Mouse (Mus musculus) duodenum, adult 2 months (tissue): ENCODE data around the gene Exoc2. TPM values are rescaled to one million over a fixed set of nuclear protein-coding genes. Genes with fewer than 3 reads are reported as not detected.

Experiments
- polyA plus RNA-seq: library from polyadenylated mRNA; depleted of rRNA; stranded (reverse); fragments of >200 nt; gene quantifications from 2 replicates; pipeline ENCODE4 v1.2.3, GENCODE M21; 2012; ENCODE audit warnings: low replicate concordance; rRNA removed

Gene Exoc2
- polyA plus RNA-seq, result 2.3 and 2.5 TPM in 2 replicates

DNA sequence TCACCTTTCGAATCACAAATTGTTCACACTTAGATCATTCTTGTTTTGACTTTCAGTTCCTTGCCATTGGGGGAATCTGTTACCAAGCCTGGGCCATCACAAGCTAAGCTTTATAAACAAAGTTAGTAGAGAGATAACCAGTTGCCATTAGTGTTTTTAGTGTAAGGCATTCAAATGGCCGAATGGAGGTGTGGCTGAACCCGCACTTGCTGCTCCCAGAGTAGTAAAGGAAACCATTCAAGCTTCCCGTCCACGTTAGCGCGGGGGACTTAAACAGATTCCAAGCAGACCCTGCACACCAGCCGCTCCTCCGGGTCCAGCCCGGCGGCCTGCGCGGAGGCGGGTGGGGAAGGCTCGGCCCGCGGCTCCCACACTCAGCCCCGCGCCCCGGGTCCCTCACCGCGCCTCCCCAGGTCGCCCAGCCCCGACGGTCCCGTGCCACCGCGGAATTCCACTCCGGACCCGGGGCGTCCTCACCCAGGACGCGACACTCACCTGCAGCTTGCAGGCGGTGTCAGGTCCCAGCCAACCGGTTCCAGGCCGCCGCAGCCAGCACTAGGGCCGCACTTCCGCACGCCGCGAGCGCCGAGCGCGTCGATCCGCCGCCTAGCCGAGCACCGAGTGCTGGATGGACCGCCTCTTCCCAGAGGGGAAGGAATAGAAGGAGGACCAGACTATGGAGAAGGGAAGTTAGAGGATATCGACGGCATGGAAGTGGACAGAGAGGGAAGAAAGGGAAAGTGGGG, at the start of gene Exoc2, which contains the start of gene Gm5447:
Gene Exoc2, minus strand, starts transcription at position 593 of the 746 bp plus-strand sequence.
Gene Gm5447, plus strand, starts transcription at position 704 of the 746 bp plus-strand sequence.

DNA sequence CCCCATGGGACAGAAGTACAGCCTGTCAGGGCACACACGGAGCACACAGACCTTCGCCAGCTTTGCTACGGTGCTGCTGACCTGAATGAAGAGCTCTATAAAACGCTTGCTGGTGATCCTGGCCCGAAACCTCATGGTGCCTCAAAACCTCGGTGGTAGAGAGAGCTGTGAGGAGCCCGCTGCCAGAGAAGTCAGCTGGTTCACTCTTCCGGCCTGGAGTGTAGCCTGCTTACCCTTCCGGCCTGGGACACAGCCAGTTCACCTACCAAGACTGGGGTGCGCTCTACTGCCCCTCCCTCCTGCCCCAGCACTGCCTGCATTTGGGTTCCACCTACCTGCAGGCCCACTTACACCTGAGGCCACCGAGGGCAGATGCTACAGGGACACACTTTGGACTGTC, 26.4 kb downstream of the Exoc2 start, which contains the start of gene Hus1b:
Gene Hus1b, minus strand, starts transcription at position 220 of the 400 bp plus-strand sequence.

Other genes starting within 250 kb of the Exoc2 start
- 1.8 and 2.5 TPM in 2 replicates for gene Irf4, start 224.9 kb downstream of the Exoc2 start, polyA plus RNA-seq
- 0.11 TPM in 1 of 2 replicates, not detected in the other for gene Hus1b, start 26.3 kb downstream of the Exoc2 start, polyA plus RNA-seq
- not detected in 2 replicates for gene Gm5447, start 111 bp upstream of the Exoc2 start, polyA plus RNA-seq